Mouse (Mus musculus) macrophage (primary cell): Measurements from ENCODE around the gene Mansc4. TPM values are rescaled to one million over a fixed set of nuclear protein-coding genes. Genes with fewer than 3 reads are reported as not detected.

Source experiments
- H3K27ac ChIP-seq: fragments of 350-480 bp; formaldehyde crosslinking; 2 replicates; pipeline ENCODE4 v1.9.0; 2021
- H3K36me3 ChIP-seq: fragments of 350-480 bp; formaldehyde crosslinking; 2 replicates; pipeline ENCODE4 v1.9.0; 2021; ENCODE audit errors: inconsistent target
- H3K4me3 ChIP-seq: fragments of 350-480 bp; formaldehyde crosslinking; 2 replicates; pipeline ENCODE4 v1.9.0; 2021; ENCODE audit errors: inconsistent target
- H3K79me2 ChIP-seq: fragments of 350-480 bp; formaldehyde crosslinking; 2 replicates; pipeline ENCODE4 v1.9.0; 2021; ENCODE audit errors: inconsistent target
- WGBS: methylation state at CpG from one replicate; pipeline ENCODE4 v1.1.7; 2026; ENCODE audit warnings: inconsistent platforms; ENCODE audit not compliant: missing documents; 5-methylcytosine and 5-hydroxymethylcytosine counted together
- polyA plus RNA-seq: library from polyadenylated mRNA; stranded (reverse); fragments of 250-400 nt; gene quantifications from 3 replicates; pipeline ENCODE4 v1.2.4, GENCODE M21; 2018; ENCODE audit warnings: inconsistent platforms

The Mansc4 gene
- polyA plus RNA-seq, 1 experiment from 2014 or later: not detected

GRCm38 (mm10) chr6:147092136-147092535 lies 5.3 kb upstream of the Mansc4 start:
- no peaks in the 10 kb centered on the region for H3K36me3 ChIP-seq
- 9% methylated on average over 15 of the region's 15 CpGs for WGBS
- H3K79me2 ChIP-seq: peaks cover 50% of the 10 kb centered on the region
- H3K4me3 ChIP-seq: peak overlapping the region; percentile 50
- H3K27ac ChIP-seq: no peak overlapping the region

GRCm38 (mm10) chr6:147091136-147092120 lies 4.6 kb upstream of the Mansc4 start, which contains the start of gene Klhl42:
TSS of gene Klhl42 (plus strand) at chr6:147091379.
- Histone ChIP-seq H3K79me2 (peaks cover 43% of the 10 kb centered on the region), H3K36me3 (no peaks in the 10 kb centered on the region), H3K27ac (peak within 1 kb of the TSS; percentile 37), H3K4me3 (peak within 1 kb of the TSS; percentile 61)
- under 1% methylated on average over 95 of the region's 99 CpGs for WGBS

- 97% methylated on average over 5 of the region's 5 CpGs for WGBS
- Histone ChIP-seq H3K27ac (no peak overlapping the region), H3K36me3 (no peaks in the 10 kb centered on the region), H3K79me2 (peaks cover 31% of the 10 kb centered on the region), H3K4me3 (no peak overlapping the region)
Measured at GRCm38 (mm10) chr6:147090191-147090590, 3.4 kb upstream of the Mansc4 start.

- no peaks in the 10 kb centered on the region for H3K36me3 ChIP-seq
- no peak overlapping the region for H3K27ac ChIP-seq
- H3K4me3 ChIP-seq: no peak overlapping the region
- WGBS: 83% methylated on average over 3 of the region's 3 CpGs
- H3K79me2 ChIP-seq: peaks cover 15% of the 10 kb centered on the region
Measured at GRCm38 (mm10) chr6:147088517-147088916, 1.7 kb upstream of the Mansc4 start.

- 89% methylated on average over 6 of the region's 7 CpGs for WGBS
- Histone ChIP-seq H3K36me3 (no peaks in the 10 kb centered on the region), H3K4me3 (no peak overlapping the region), H3K79me2 (peaks cover 9% of the 10 kb centered on the region), H3K27ac (no peak overlapping the region)
Measured at GRCm38 (mm10) chr6:147087736-147088135, 904 bp upstream of the Mansc4 start.

GRCm38 (mm10) chr6:147085398-147086040 lies 1.3 kb downstream of the Mansc4 start:
- no peaks in the 10 kb centered on the region for H3K79me2 ChIP-seq
- WGBS: 89% methylated on average over 7 of the region's 7 CpGs
- no peak overlapping the region for H3K4me3 ChIP-seq
- H3K36me3 ChIP-seq: no peaks in the 10 kb centered on the region
- no peak overlapping the region for H3K27ac ChIP-seq

GRCm38 (mm10) chr6:147079919-147080318 lies 6.9 kb downstream of the Mansc4 start:
- WGBS: 96% methylated on average over 9 of the region's 10 CpGs
- H3K27ac ChIP-seq: no peak overlapping the region
- no peak overlapping the region for H3K4me3 ChIP-seq
- no peaks in the 10 kb centered on the region for H3K36me3 ChIP-seq
- H3K79me2 ChIP-seq: no peaks in the 10 kb centered on the region

- 100% methylated on average over 2 of the region's 8 CpGs for WGBS
- Histone ChIP-seq H3K36me3 (no peaks in the 10 kb centered on the region), H3K4me3 (no peak overlapping the region), H3K27ac (no peak overlapping the region), H3K79me2 (no peaks in the 10 kb centered on the region)
Measured at GRCm38 (mm10) chr6:147076878-147077277, 10.0 kb downstream of the Mansc4 start.

GRCm38 (mm10) chr6:147075808-147076387 lies 10.9 kb downstream of the Mansc4 start:
- WGBS: 91% methylated on average over 5 of the region's 5 CpGs

GRCm38 (mm10) chr6:147064944-147065261 lies 21.9 kb downstream of the Mansc4 start:
- Histone ChIP-seq H3K4me3 (no peak overlapping the region), H3K27ac (no peak overlapping the region), H3K36me3 (peaks cover 27% of the 10 kb centered on the region), H3K79me2 (no peaks in the 10 kb centered on the region)
- 97% methylated on average over 6 of the region's 6 CpGs for WGBS

More at GRCm38 (mm10) chr6:147075808-147076387, 10.9 kb downstream of the Mansc4 start:
- Histone ChIP-seq H3K4me3 (no peak overlapping the region), H3K27ac (no peak overlapping the region), H3K36me3 (no peaks in the 10 kb centered on the region), H3K79me2 (no peaks in the 10 kb centered on the region)

GRCm38 (mm10) chr6:147064226-147064943 lies 22.4 kb downstream of the Mansc4 start:
- H3K79me2 ChIP-seq: no peaks in the 10 kb centered on the region
- no peak overlapping the region for H3K4me3 ChIP-seq
- H3K27ac ChIP-seq: no peak overlapping the region
- 97% methylated on average over 10 of the region's 10 CpGs for WGBS
- peaks cover 27% of the 10 kb centered on the region for H3K36me3 ChIP-seq

- WGBS: 97% methylated on average over 7 of the region's 7 CpGs
- H3K79me2 ChIP-seq: no peaks in the 10 kb centered on the region
- no peak overlapping the region for H3K4me3 ChIP-seq
- no peak overlapping the region for H3K27ac ChIP-seq
- H3K36me3 ChIP-seq: peaks cover 27% of the 10 kb centered on the region
Measured at GRCm38 (mm10) chr6:147062694-147063093, 24.1 kb downstream of the Mansc4 start.

- WGBS: 90% methylated on average over 7 of the region's 7 CpGs
- no peak overlapping the region for H3K27ac ChIP-seq
- peaks cover 27% of the 10 kb centered on the region for H3K36me3 ChIP-seq
- no peaks in the 10 kb centered on the region for H3K79me2 ChIP-seq
- H3K4me3 ChIP-seq: no peak overlapping the region
Measured at GRCm38 (mm10) chr6:147062034-147062433, 24.8 kb downstream of the Mansc4 start.

GRCm38 (mm10) chr6:147061630-147062029 lies 25.2 kb downstream of the Mansc4 start:
- WGBS: 97% methylated on average over 8 of the region's 9 CpGs

More at GRCm38 (mm10) chr6:147061630-147062029, 25.2 kb downstream of the Mansc4 start:
- no peaks in the 10 kb centered on the region for H3K79me2 ChIP-seq
- peaks cover 27% of the 10 kb centered on the region for H3K36me3 ChIP-seq
- H3K4me3 ChIP-seq: no peak overlapping the region
- no peak overlapping the region for H3K27ac ChIP-seq
